Mouse (Mus musculus): ENCODE data around the gene Slc25a53.
A peak's percentile ranks its signal among the peaks of the same experiment; 100 is the strongest.

The Slc25a53 gene

GRCm38 (mm10) chrX:137038000-137038483 is at the start of gene Slc25a53:
Gene Slc25a53 (minus strand): TSS chrX:137038302.
- H3K27me3 ChIP-seq (ENCODE audit: control insufficient read depth, insufficient read depth, low read length, poor library complexity, severe bottlenecking): no peaks in the 10 kb centered on the region
- H3K36me3 ChIP-seq (ENCODE audit: control insufficient read depth, insufficient read depth, low read length, poor library complexity, severe bottlenecking): no peaks in the 10 kb centered on the region
- DNase-seq (ENCODE audit: low read depth, low spot score): peak; percentile 84

- no peak for DNase-seq (ENCODE audit: low read depth, low spot score)
- no peaks in the 10 kb centered on the region for H3K27me3 ChIP-seq (ENCODE audit: control insufficient read depth, insufficient read depth, low read length, poor library complexity, severe bottlenecking)
- no peaks in the 10 kb centered on the region for H3K36me3 ChIP-seq (ENCODE audit: control insufficient read depth, insufficient read depth, low read length, poor library complexity, severe bottlenecking)
These were observed 25.1 kb upstream of the Slc25a53 start for GRCm38 (mm10) chrX:137063202-137063601.

- H3K36me3 ChIP-seq (ENCODE audit: control insufficient read depth, insufficient read depth, low read length, poor library complexity, severe bottlenecking): no peaks in the 10 kb centered on the region
- no peaks in the 10 kb centered on the region for H3K27me3 ChIP-seq (ENCODE audit: control insufficient read depth, insufficient read depth, low read length, poor library complexity, severe bottlenecking)
- DNase-seq (ENCODE audit: low read depth, low spot score): peak; percentile 84
These were observed 11.5 kb upstream of the Slc25a53 start, which contains the start of gene Fam199x for GRCm38 (mm10) chrX:137049425-137050225. Gene Fam199x (plus strand): TSS chrX:137049594.

GRCm38 (mm10) chrX:137049060-137049424 is 10.9 kb upstream of the Slc25a53 start:
- H3K27me3 ChIP-seq (ENCODE audit: control insufficient read depth, insufficient read depth, low read length, poor library complexity, severe bottlenecking): no peaks in the 10 kb centered on the region
- H3K36me3 ChIP-seq (ENCODE audit: control insufficient read depth, insufficient read depth, low read length, poor library complexity, severe bottlenecking): no peaks in the 10 kb centered on the region
- DNase-seq (ENCODE audit: low read depth, low spot score): no peak

GRCm38 (mm10) chrX:137038502-137038901 is 400 bp upstream of the Slc25a53 start:
- H3K36me3 ChIP-seq (ENCODE audit: control insufficient read depth, insufficient read depth, low read length, poor library complexity, severe bottlenecking): no peaks in the 10 kb centered on the region
- DNase-seq (ENCODE audit: low read depth, low spot score): no peak

GRCm38 (mm10) chrX:137037470-137037999 is 567 bp downstream of the Slc25a53 start:
- Histone ChIP-seq H3K36me3 (ENCODE audit: control insufficient read depth, insufficient read depth, low read length, poor library complexity, severe bottlenecking) (no peaks in the 10 kb centered on the region), H3K27me3 (ENCODE audit: control insufficient read depth, insufficient read depth, low read length, poor library complexity, severe bottlenecking) (no peaks in the 10 kb centered on the region)
- DNase-seq (ENCODE audit: low read depth, low spot score): no peak

More at GRCm38 (mm10) chrX:137038502-137038901, 400 bp upstream of the Slc25a53 start:
- no peaks in the 10 kb centered on the region for H3K27me3 ChIP-seq (ENCODE audit: control insufficient read depth, insufficient read depth, low read length, poor library complexity, severe bottlenecking)

- Histone ChIP-seq H3K27me3 (ENCODE audit: control insufficient read depth, insufficient read depth, low read length, poor library complexity, severe bottlenecking) (no peaks in the 10 kb centered on the region), H3K36me3 (ENCODE audit: control insufficient read depth, insufficient read depth, low read length, poor library complexity, severe bottlenecking) (no peaks in the 10 kb centered on the region)
- no peak for DNase-seq (ENCODE audit: low read depth, low spot score)
These were observed 3.8 kb downstream of the Slc25a53 start for GRCm38 (mm10) chrX:137034322-137034721.

- no peaks in the 10 kb centered on the region for H3K27me3 ChIP-seq (ENCODE audit: control insufficient read depth, insufficient read depth, low read length, poor library complexity, severe bottlenecking)
- no peak for DNase-seq (ENCODE audit: low read depth, low spot score)
These were observed 6.4 kb downstream of the Slc25a53 start for GRCm38 (mm10) chrX:137031726-137032125.

GRCm38 (mm10) chrX:137030916-137031315 is 7.2 kb downstream of the Slc25a53 start:
- Histone ChIP-seq H3K36me3 (ENCODE audit: control insufficient read depth, insufficient read depth, low read length, poor library complexity, severe bottlenecking) (no peaks in the 10 kb centered on the region), H3K27me3 (ENCODE audit: control insufficient read depth, insufficient read depth, low read length, poor library complexity, severe bottlenecking) (no peaks in the 10 kb centered on the region)
- no peak for DNase-seq (ENCODE audit: low read depth, low spot score)

More at GRCm38 (mm10) chrX:137031726-137032125, 6.4 kb downstream of the Slc25a53 start:
- H3K36me3 ChIP-seq (ENCODE audit: control insufficient read depth, insufficient read depth, low read length, poor library complexity, severe bottlenecking): no peaks in the 10 kb centered on the region

- no peaks in the 10 kb centered on the region for H3K36me3 ChIP-seq (ENCODE audit: control insufficient read depth, insufficient read depth, low read length, poor library complexity, severe bottlenecking)
- peak; percentile 76 for DNase-seq (ENCODE audit: low read depth, low spot score)
- H3K27me3 ChIP-seq (ENCODE audit: control insufficient read depth, insufficient read depth, low read length, poor library complexity, severe bottlenecking): no peaks in the 10 kb centered on the region
These were observed 18.8 kb downstream of the Slc25a53 start for GRCm38 (mm10) chrX:137019310-137019709.

GRCm38 (mm10) chrX:137017668-137018067 is 20.4 kb downstream of the Slc25a53 start:
- no peaks in the 10 kb centered on the region for H3K36me3 ChIP-seq (ENCODE audit: control insufficient read depth, insufficient read depth, low read length, poor library complexity, severe bottlenecking)

GRCm38 (mm10) chrX:137015099-137015709 is 22.9 kb downstream of the Slc25a53 start:
- H3K36me3 ChIP-seq (ENCODE audit: control insufficient read depth, insufficient read depth, low read length, poor library complexity, severe bottlenecking): 0 out of 2 replicates have a peak, but pooled peaks cover under 1% of the 10 kb centered on the region
- peak; percentile 84 for DNase-seq (ENCODE audit: low read depth, low spot score)
- H3K27me3 ChIP-seq (ENCODE audit: control insufficient read depth, insufficient read depth, low read length, poor library complexity, severe bottlenecking): no peaks in the 10 kb centered on the region

More at GRCm38 (mm10) chrX:137017668-137018067, 20.4 kb downstream of the Slc25a53 start:
- H3K27me3 ChIP-seq (ENCODE audit: control insufficient read depth, insufficient read depth, low read length, poor library complexity, severe bottlenecking): no peaks in the 10 kb centered on the region
- no peak for DNase-seq (ENCODE audit: low read depth, low spot score)

- no peaks in the 10 kb centered on the region for H3K27me3 ChIP-seq (ENCODE audit: control insufficient read depth, insufficient read depth, low read length, poor library complexity, severe bottlenecking)
- no peak for DNase-seq (ENCODE audit: low read depth, low spot score)
These were observed 41.8 kb downstream of the Slc25a53 start for GRCm38 (mm10) chrX:136996256-136996655.

GRCm38 (mm10) chrX:136993641-136994040 is 44.5 kb downstream of the Slc25a53 start:
- H3K27me3 ChIP-seq (ENCODE audit: control insufficient read depth, insufficient read depth, low read length, poor library complexity, severe bottlenecking): no peaks in the 10 kb centered on the region
- no peak for DNase-seq (ENCODE audit: low read depth, low spot score)
- no peaks in the 10 kb centered on the region for H3K36me3 ChIP-seq (ENCODE audit: control insufficient read depth, insufficient read depth, low read length, poor library complexity, severe bottlenecking)

More at GRCm38 (mm10) chrX:136996256-136996655, 41.8 kb downstream of the Slc25a53 start:
- no peaks in the 10 kb centered on the region for H3K36me3 ChIP-seq (ENCODE audit: control insufficient read depth, insufficient read depth, low read length, poor library complexity, severe bottlenecking)
